Comparison of ENCODE assay signal across 12 mouse cellular contexts in genomic region chr19:41837194-41837916, GRCm38 (mm10). TPM values are rescaled to one million over a fixed set of nuclear protein-coding genes. Genes with fewer than 3 reads are reported as not detected.
A peak's percentile ranks its signal among the peaks of the same experiment; 100 is the strongest.
DNase-seq lines count a peak whose midpoint lies in the region; ATAC-seq lines count a peak whose summit lies in the region.
"Had no signal": no experiment of that assay in that cellular context is flagged by ENCODE, and none has a peak within 500 bp of the region (broad histone marks: within the 10 kb centered on the region; RNA-seq: fewer than 3 reads in every experiment).

No protein-coding gene starts in this region.

- ATAC-seq in heart, embryonic 16.5 days (replicated peaks; ENCODE audit: extremely low read depth, insufficient read depth, low FRiP score): no peak
- no peak; the same call in 1 of the 2 replicates for ATAC-seq in intestine, embryonic 15.5 days
- ATAC-seq in megakaryocyte progenitor cell, adult 5-6 weeks (replicated peaks; ENCODE audit: poor library complexity): peak; percentile 32
- no peak for ATAC-seq in forebrain, embryonic 16.5 days
- ATAC-seq: forebrain, postnatal 0 days had no signal

- H3K36me3 ChIP-seq in heart, embryonic 16.5 days (ENCODE audit: control insufficient read depth, insufficient read depth): no peaks in the 10 kb centered on the region
- no peaks in the 10 kb centered on the region for H3K36me3 ChIP-seq in intestine, embryonic 15.5 days
- H3K36me3 ChIP-seq in forebrain, embryonic 16.5 days (ENCODE audit: control insufficient read depth, insufficient read depth): no peaks in the 10 kb centered on the region

- no peak overlapping the region for H3K27ac ChIP-seq in heart, embryonic 16.5 days (ENCODE audit: low read length)
- H3K27ac ChIP-seq in intestine, embryonic 15.5 days: peak overlapping the region; percentile 72
- no peak overlapping the region for H3K27ac ChIP-seq in forebrain, embryonic 16.5 days (ENCODE audit: low read length)

- peaks cover 5% of the 10 kb centered on the region; the same call in 1 of the 2 replicates for H3K27me3 ChIP-seq in heart, embryonic 16.5 days (ENCODE audit: control insufficient read depth, insufficient read depth, low read length)
- H3K27me3 ChIP-seq in intestine, embryonic 15.5 days (replicated peaks): no peaks in the 10 kb centered on the region
- H3K27me3 ChIP-seq in forebrain, embryonic 16.5 days (replicated peaks; ENCODE audit: control insufficient read depth, insufficient read depth, low read length): no peaks in the 10 kb centered on the region

- H3K9ac ChIP-seq in heart, embryonic 16.5 days (ENCODE audit: low read length): no peak overlapping the region
- H3K9ac ChIP-seq in intestine, embryonic 15.5 days: no peak overlapping the region
- no peak overlapping the region for H3K9ac ChIP-seq in forebrain, embryonic 16.5 days (replicated peaks; ENCODE audit: low read depth, low read length)
- H3K9ac ChIP-seq: forebrain, postnatal 0 days had no signal

- peak overlapping the region; percentile 20; the same call in 1 of the 2 replicates for H3K4me2 ChIP-seq in heart, embryonic 16.5 days (ENCODE audit: low read depth, low read length)
- H3K4me2 ChIP-seq in intestine, embryonic 15.5 days (replicated peaks): peak overlapping the region; percentile 47
- no peak overlapping the region for H3K4me2 ChIP-seq in forebrain, embryonic 16.5 days (ENCODE audit: low read length)

- H3K9me3 ChIP-seq in heart, embryonic 16.5 days (replicated peaks; ENCODE audit: control insufficient read depth, low read length): no peaks in the 10 kb centered on the region
- H3K9me3 ChIP-seq in intestine, embryonic 15.5 days: no peaks in the 10 kb centered on the region
- H3K9me3 ChIP-seq in forebrain, embryonic 16.5 days (ENCODE audit: control insufficient read depth, low read length): no peaks in the 10 kb centered on the region

- no peak overlapping the region; the same call in 1 of the 2 replicates for H3K4me3 ChIP-seq in heart, embryonic 16.5 days (ENCODE audit: low read length)
- H3K4me3 ChIP-seq in intestine, embryonic 15.5 days (replicated peaks): no peak overlapping the region
- no peak overlapping the region for H3K4me3 ChIP-seq in forebrain, embryonic 16.5 days (replicated peaks; ENCODE audit: low read length)
- H3K4me3 ChIP-seq: myocyte had no signal

- 31% methylated on average over 9 of the region's 9 CpGs for WGBS in heart, embryonic 16.5 days
- 29% methylated on average over 9 of the region's 9 CpGs for WGBS in intestine, embryonic 15.5 days
- 80% methylated on average over 9 of the region's 9 CpGs for WGBS in forebrain, embryonic 16.5 days

- H3K4me1 ChIP-seq in heart, embryonic 16.5 days (ENCODE audit: control insufficient read depth, insufficient read depth, low read length): peaks cover 20% of the 10 kb centered on the region
- H3K4me1 ChIP-seq in intestine, embryonic 15.5 days (replicated peaks): peaks cover 8% of the 10 kb centered on the region; the same call in 1 of the 2 replicates
- peaks cover 30% of the 10 kb centered on the region for H3K4me1 ChIP-seq in forebrain, embryonic 16.5 days (replicated peaks; ENCODE audit: control insufficient read depth, insufficient read depth, low read length)

- no peak for DNase-seq in heart, postnatal 4 days
- DNase-seq in c-Kit-positive CD71-positive TER-119-negative erythroid progenitor cells, embryonic 14.5 days (ENCODE audit: low read depth): peak; percentile 79
- no peak for DNase-seq in lung, postnatal 25 days (ENCODE audit: low spot score)
- no peak for DNase-seq in urinary bladder, postnatal 36 days (ENCODE audit: low spot score in 2 of 2)
- DNase-seq: cerebellum, adult 8-10 months; forebrain, postnatal 0 days; kidney, postnatal 36 days had no signal

RNA-seq across cellular contexts. Expression of gene Frat1, which starts 7.6 kb away (rescaled TPM):
- polyA plus RNA-seq in heart, embryonic 16.5 days (2015; fragmentation: Nextera tagmentation; extraction: Ambion mirVana): 2.4 and 2.7 TPM in 2 replicates
- total RNA-seq in heart, postnatal 4 days (2021): 1 to 10 TPM; 2.1 to 2.3 TPM
- 12.8 and 13.5 TPM in 2 replicates for polyA plus RNA-seq in intestine, embryonic 15.5 days (2015; fragmentation: Nextera tagmentation; extraction: Ambion mirVana)
- 9.1 TPM in 2 replicates for total RNA-seq in megakaryocyte progenitor cell, adult 5-6 weeks (2015)
- 9.5 and 11.7 TPM in 2 replicates for total RNA-seq in megakaryocyte progenitor cell, adult 5-6 weeks (2017)
- polyA plus RNA-seq in forebrain, embryonic 16.5 days (2015; fragmentation: Nextera tagmentation; extraction: Ambion mirVana): 28.9 and 31.9 TPM in 2 replicates

RNA-seq across cellular contexts. Expression of gene Frat2, which starts 10.6 kb away (rescaled TPM):
- 1.9 and 2.8 TPM in 2 replicates for polyA plus RNA-seq in heart, embryonic 16.5 days (2015; fragmentation: Nextera tagmentation; extraction: Ambion mirVana)
- 1 to 10 TPM; 3.6 to 3.9 TPM for total RNA-seq in heart, postnatal 4 days (2021)
- polyA plus RNA-seq in intestine, embryonic 15.5 days (2015; fragmentation: Nextera tagmentation; extraction: Ambion mirVana): 10.5 and 10.7 TPM in 2 replicates
- 25.2 and 27.8 TPM in 2 replicates for total RNA-seq in megakaryocyte progenitor cell, adult 5-6 weeks (2015)
- total RNA-seq in megakaryocyte progenitor cell, adult 5-6 weeks (2017): 28.2 and 29.8 TPM in 2 replicates
- 10.4 and 12.2 TPM in 2 replicates for polyA plus RNA-seq in forebrain, embryonic 16.5 days (2015; fragmentation: Nextera tagmentation; extraction: Ambion mirVana)

RNA-seq across cellular contexts. Expression of gene Arhgap19, which starts 35.5 kb away (rescaled TPM):
- 12.7 and 13.6 TPM in 2 replicates for polyA plus RNA-seq in heart, embryonic 16.5 days (2015; fragmentation: Nextera tagmentation; extraction: Ambion mirVana)
- 10 to 100 TPM in 1 of 2 experiments, 1 to 10 TPM in 1; 9.5 to 10.2 TPM for total RNA-seq in heart, postnatal 4 days (2021)
- 18.4 and 19.4 TPM in 2 replicates for polyA plus RNA-seq in intestine, embryonic 15.5 days (2015; fragmentation: Nextera tagmentation; extraction: Ambion mirVana)
- total RNA-seq in megakaryocyte progenitor cell, adult 5-6 weeks (2015): 48.6 and 50.6 TPM in 2 replicates
- 56.7 and 57.3 TPM in 2 replicates for total RNA-seq in megakaryocyte progenitor cell, adult 5-6 weeks (2017)
- 8.5 and 10.8 TPM in 2 replicates for polyA plus RNA-seq in forebrain, embryonic 16.5 days (2015; fragmentation: Nextera tagmentation; extraction: Ambion mirVana)

RNA-seq across cellular contexts. Expression of gene Rrp12, which starts 58.6 kb away (rescaled TPM):
- 9.4 and 10.0 TPM in 2 replicates for polyA plus RNA-seq in heart, embryonic 16.5 days (2015; fragmentation: Nextera tagmentation; extraction: Ambion mirVana)
- 10 to 100 TPM; 19.9 to 23.4 TPM for total RNA-seq in heart, postnatal 4 days (2021)
- polyA plus RNA-seq in intestine, embryonic 15.5 days (2015; fragmentation: Nextera tagmentation; extraction: Ambion mirVana): 17.6 and 18.1 TPM in 2 replicates
- 10.4 and 10.5 TPM in 2 replicates for total RNA-seq in megakaryocyte progenitor cell, adult 5-6 weeks (2015)
- total RNA-seq in megakaryocyte progenitor cell, adult 5-6 weeks (2017): 18.9 and 20.5 TPM in 2 replicates
- polyA plus RNA-seq in forebrain, embryonic 16.5 days (2015; fragmentation: Nextera tagmentation; extraction: Ambion mirVana): 19.5 and 21.0 TPM in 2 replicates
